Mouse (Mus musculus) spleen, postnatal 14 days (tissue): ENCODE data around the gene Pithd1.
"Not testable (repeated sequence)": the region's sequence is repeated elsewhere in the genome, so short reads cannot be mapped to it uniquely, and the experiment has no call there.

Source experiments
- DNase-seq, 2 experiments: peaks; one replicate each; pipeline ENCODE4 v3.0.0; 2021 to 2022; ENCODE audit warnings: low spot score in 2 of 2

Gene Pithd1

GRCm38 (mm10) chr4:135986301-135986942 is 642 bp downstream of the Pithd1 start:
- DNase-seq, result no peak

- DNase-seq, result no peak
Measured at GRCm38 (mm10) chr4:135985769-135986168, 1.3 kb downstream of the Pithd1 start.

- peak; percentile 46 to 58 for DNase-seq
Measured at GRCm38 (mm10) chr4:135985193-135985592, 1.9 kb downstream of the Pithd1 start.

GRCm38 (mm10) chr4:135984556-135984955 is 2.5 kb downstream of the Pithd1 start:
- no peak for DNase-seq

GRCm38 (mm10) chr4:135981524-135982063 is 5.5 kb downstream of the Pithd1 start:
- DNase-seq, result no peak

- DNase-seq, result not testable (repeated sequence)
Measured at GRCm38 (mm10) chr4:135980223-135980622, 6.8 kb downstream of the Pithd1 start.

GRCm38 (mm10) chr4:135976146-135976545 is 10.9 kb downstream of the Pithd1 start:
- no peak for DNase-seq

GRCm38 (mm10) chr4:135972911-135973811 is 13.9 kb downstream of the Pithd1 start:
- DNase-seq, result no peak

- peak; percentile 56 to 71 for DNase-seq
Measured at GRCm38 (mm10) chr4:135972556-135972906, 14.5 kb downstream of the Pithd1 start, which contains the start of gene Lypla2. TSS of gene Lypla2 (minus strand) at chr4:135972626.

- no peak for DNase-seq
Measured at GRCm38 (mm10) chr4:135971805-135972555, 15.1 kb downstream of the Pithd1 start.

- DNase-seq, result no peak
Measured at GRCm38 (mm10) chr4:135970585-135970984, 16.5 kb downstream of the Pithd1 start.

- no peak for DNase-seq
Measured at GRCm38 (mm10) chr4:135969070-135969750, 17.9 kb downstream of the Pithd1 start.

- no peak for DNase-seq
Measured at GRCm38 (mm10) chr4:135968271-135968869, 18.7 kb downstream of the Pithd1 start.

- no peak for DNase-seq
Measured at GRCm38 (mm10) chr4:135967086-135967760, 19.8 kb downstream of the Pithd1 start.

- no peak for DNase-seq
Measured at GRCm38 (mm10) chr4:135966283-135966682, 20.8 kb downstream of the Pithd1 start.

- DNase-seq, result no peak
Measured at GRCm38 (mm10) chr4:135965113-135965512, 22.0 kb downstream of the Pithd1 start.

GRCm38 (mm10) chr4:135964426-135964825 is 22.6 kb downstream of the Pithd1 start:
- DNase-seq, result peak in 1 of 2 experiments; percentile 41

- DNase-seq, result peak; percentile 86 to 88
Measured at GRCm38 (mm10) chr4:135963457-135964193, 23.4 kb downstream of the Pithd1 start, which contains the start of gene Gale. TSS of gene Gale (plus strand) at chr4:135963727.

GRCm38 (mm10) chr4:135962946-135963345 is 24.1 kb downstream of the Pithd1 start:
- no peak for DNase-seq
